Mouse (Mus musculus): ENCODE results near the gene Snapc3. TPM values are rescaled to one million over a fixed set of nuclear protein-coding genes. Genes with fewer than 3 reads are reported as not detected.

Snapc3 gene
- polyA plus RNA-seq, 1 experiment, result 58.4 TPM

- DNase-seq (ENCODE audit: low read depth), result no peak
- TF ChIP-seq CTCF (IDR thresholded peaks at IDR 0.05; ENCODE audit: borderline replicate concordance, extremely low read depth, insufficient read depth, insufficient read length) (no peak), POLR2A (IDR thresholded peaks at IDR 0.05; ENCODE audit: borderline replicate concordance, extremely low read depth, insufficient read depth, insufficient read length, poor library complexity, severe bottlenecking) (no peak)
Measured at GRCm38 (mm10) chr4:83423641-83424040, 6.1 kb downstream of the Snapc3 start.

DNA sequence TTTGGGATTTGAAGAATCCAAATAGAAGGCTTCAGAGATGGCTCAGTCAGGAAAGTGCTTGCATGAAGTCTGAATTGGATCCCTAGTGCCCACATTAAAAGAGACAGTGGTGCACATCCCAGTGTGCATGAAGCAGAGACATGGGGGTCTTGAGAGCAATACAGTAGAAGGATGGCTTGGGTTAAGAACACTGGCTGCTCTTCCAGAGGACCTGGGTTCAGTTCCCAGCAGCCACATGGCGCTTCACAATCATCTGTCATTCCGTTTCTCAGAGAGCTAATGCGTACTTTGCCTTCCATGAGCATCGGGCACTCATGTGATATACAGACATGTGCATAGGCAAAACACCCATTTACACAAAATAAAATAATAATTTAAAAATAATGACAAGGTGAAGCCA, 7.6 kb downstream of the Snapc3 start:
- no peak for DNase-seq (ENCODE audit: low read depth)
- TF ChIP-seq POLR2A (IDR thresholded peaks at IDR 0.05; ENCODE audit: borderline replicate concordance, extremely low read depth, insufficient read depth, insufficient read length, poor library complexity, severe bottlenecking) (no peak), CTCF (IDR thresholded peaks at IDR 0.05; ENCODE audit: borderline replicate concordance, extremely low read depth, insufficient read depth, insufficient read length) (no peak)

GRCm38 (mm10) chr4:83427141-83427540, 9.6 kb downstream of the Snapc3 start:
- no peak for DNase-seq (ENCODE audit: low read depth)
- TF ChIP-seq POLR2A (IDR thresholded peaks at IDR 0.05; ENCODE audit: borderline replicate concordance, extremely low read depth, insufficient read depth, insufficient read length, poor library complexity, severe bottlenecking) (no peak), CTCF (IDR thresholded peaks at IDR 0.05; ENCODE audit: borderline replicate concordance, extremely low read depth, insufficient read depth, insufficient read length) (no peak)

DNA sequence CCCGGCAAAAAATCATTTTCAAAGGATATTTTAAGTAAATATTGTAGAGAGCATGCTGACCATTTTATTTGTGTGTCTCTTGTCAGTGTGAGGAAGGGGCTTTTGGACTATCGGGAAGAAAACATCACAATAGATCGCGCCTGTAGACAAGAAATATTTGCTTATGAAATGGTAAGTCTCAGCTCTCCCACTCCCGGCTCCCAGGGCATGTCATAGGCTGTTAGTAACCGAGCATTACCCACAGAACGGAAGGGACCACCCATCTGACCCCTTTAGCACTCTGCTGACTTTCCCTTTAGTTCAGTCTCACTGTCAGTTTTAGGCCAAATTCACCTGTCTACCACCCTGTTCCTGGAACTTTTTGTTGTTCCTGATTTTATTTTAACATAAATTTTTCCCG, 10.2 kb downstream of the Snapc3 start:
- DNase-seq (ENCODE audit: low read depth), result no peak
- TF ChIP-seq CTCF (IDR thresholded peaks at IDR 0.05; ENCODE audit: borderline replicate concordance, extremely low read depth, insufficient read depth, insufficient read length) (no peak), POLR2A (IDR thresholded peaks at IDR 0.05; ENCODE audit: borderline replicate concordance, extremely low read depth, insufficient read depth, insufficient read length, poor library complexity, severe bottlenecking) (no peak)

- no peak for DNase-seq (ENCODE audit: low read depth)
- TF ChIP-seq CTCF (IDR thresholded peaks at IDR 0.05; ENCODE audit: borderline replicate concordance, extremely low read depth, insufficient read depth, insufficient read length) (peak; percentile 10; the same call in 1 of the 2 replicates), POLR2A (IDR thresholded peaks at IDR 0.05; ENCODE audit: borderline replicate concordance, extremely low read depth, insufficient read depth, insufficient read length, poor library complexity, severe bottlenecking) (no peak)
Measured at GRCm38 (mm10) chr4:83428845-83429244, 11.3 kb downstream of the Snapc3 start.

- no peak for TF ChIP-seq POLR2A (IDR thresholded peaks at IDR 0.05; ENCODE audit: borderline replicate concordance, extremely low read depth, insufficient read depth, insufficient read length, poor library complexity, severe bottlenecking)
- no peak for TF ChIP-seq CTCF (IDR thresholded peaks at IDR 0.05; ENCODE audit: borderline replicate concordance, extremely low read depth, insufficient read depth, insufficient read length)
- DNase-seq (ENCODE audit: low read depth), result no peak
Measured at GRCm38 (mm10) chr4:83431950-83432349, 14.4 kb downstream of the Snapc3 start.

DNA sequence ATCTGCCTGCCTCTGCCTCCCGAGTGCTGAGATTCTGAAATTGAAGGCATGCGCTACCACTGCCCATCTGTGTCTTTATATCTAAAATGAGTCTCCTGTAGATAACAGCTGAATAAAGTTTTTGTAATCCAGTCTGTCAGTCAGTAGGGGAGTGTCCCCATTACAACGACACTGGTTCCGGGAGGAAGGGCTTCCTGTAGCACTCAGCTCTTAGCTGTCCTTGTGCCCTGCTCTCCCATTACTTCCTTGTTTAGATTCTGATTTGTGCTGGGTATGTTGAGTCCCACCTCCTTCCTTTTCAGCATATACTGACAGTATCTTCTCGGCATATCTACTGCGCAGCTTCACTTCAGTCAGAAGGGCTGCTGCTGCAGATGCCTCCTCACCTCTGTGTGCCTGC, 15.4 kb downstream of the Snapc3 start:
- no peak for TF ChIP-seq POLR2A (IDR thresholded peaks at IDR 0.05; ENCODE audit: borderline replicate concordance, extremely low read depth, insufficient read depth, insufficient read length, poor library complexity, severe bottlenecking)
- no peak for TF ChIP-seq CTCF (IDR thresholded peaks at IDR 0.05; ENCODE audit: borderline replicate concordance, extremely low read depth, insufficient read depth, insufficient read length)
- no peak for DNase-seq (ENCODE audit: low read depth)

- no peak for TF ChIP-seq POLR2A (IDR thresholded peaks at IDR 0.05; ENCODE audit: borderline replicate concordance, extremely low read depth, insufficient read depth, insufficient read length, poor library complexity, severe bottlenecking)
- no peak for TF ChIP-seq CTCF (IDR thresholded peaks at IDR 0.05; ENCODE audit: borderline replicate concordance, extremely low read depth, insufficient read depth, insufficient read length)
- DNase-seq (ENCODE audit: low read depth), result no peak
Measured at GRCm38 (mm10) chr4:83436375-83436774, 18.9 kb downstream of the Snapc3 start.

DNA sequence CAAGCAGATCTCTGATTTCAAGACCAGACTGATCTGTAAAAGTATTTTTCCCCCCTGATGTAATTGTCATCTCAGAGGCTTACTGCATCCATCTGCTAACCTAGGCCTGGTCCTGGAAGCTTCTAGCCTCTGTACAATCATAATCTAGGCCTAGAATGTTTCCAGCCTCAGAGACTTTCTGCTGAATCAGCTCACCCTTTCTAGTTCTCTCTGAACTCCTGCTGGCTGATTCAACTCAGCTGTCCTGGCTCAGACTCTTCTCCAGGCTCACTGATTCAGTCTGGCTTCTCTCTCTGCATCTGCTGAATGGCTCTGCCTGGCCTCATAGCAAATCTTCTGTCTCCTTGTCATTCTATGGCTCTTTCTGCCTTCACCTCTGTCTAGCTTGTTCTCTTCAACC, 20.6 kb downstream of the Snapc3 start:
- no peak for TF ChIP-seq CTCF (IDR thresholded peaks at IDR 0.05; ENCODE audit: borderline replicate concordance, extremely low read depth, insufficient read depth, insufficient read length)
- TF ChIP-seq POLR2A (IDR thresholded peaks at IDR 0.05; ENCODE audit: borderline replicate concordance, extremely low read depth, insufficient read depth, insufficient read length, poor library complexity, severe bottlenecking), result no peak
- no peak for DNase-seq (ENCODE audit: low read depth)

GRCm38 (mm10) chr4:83439045-83439444, 21.5 kb downstream of the Snapc3 start:
- TF ChIP-seq CTCF (IDR thresholded peaks at IDR 0.05; ENCODE audit: borderline replicate concordance, extremely low read depth, insufficient read depth, insufficient read length) (no peak), POLR2A (IDR thresholded peaks at IDR 0.05; ENCODE audit: borderline replicate concordance, extremely low read depth, insufficient read depth, insufficient read length, poor library complexity, severe bottlenecking) (no peak)

GRCm38 (mm10) chr4:83441050-83441449, 23.5 kb downstream of the Snapc3 start:
- TF ChIP-seq POLR2A (IDR thresholded peaks at IDR 0.05; ENCODE audit: borderline replicate concordance, extremely low read depth, insufficient read depth, insufficient read length, poor library complexity, severe bottlenecking), result no peak
- TF ChIP-seq CTCF (IDR thresholded peaks at IDR 0.05; ENCODE audit: borderline replicate concordance, extremely low read depth, insufficient read depth, insufficient read length), result no peak
- no peak for DNase-seq (ENCODE audit: low read depth)

More at GRCm38 (mm10) chr4:83439045-83439444, 21.5 kb downstream of the Snapc3 start:
- DNase-seq (ENCODE audit: low read depth), result no peak

- TF ChIP-seq POLR2A (IDR thresholded peaks at IDR 0.05; ENCODE audit: borderline replicate concordance, extremely low read depth, insufficient read depth, insufficient read length, poor library complexity, severe bottlenecking), result no peak
- no peak for TF ChIP-seq CTCF (IDR thresholded peaks at IDR 0.05; ENCODE audit: borderline replicate concordance, extremely low read depth, insufficient read depth, insufficient read length)
- no peak for DNase-seq (ENCODE audit: low read depth)
Measured at GRCm38 (mm10) chr4:83450785-83451184, 33.3 kb downstream of the Snapc3 start.
